26 mouse cellular contexts compared by ENCODE assay signal in the genomic region with DNA sequence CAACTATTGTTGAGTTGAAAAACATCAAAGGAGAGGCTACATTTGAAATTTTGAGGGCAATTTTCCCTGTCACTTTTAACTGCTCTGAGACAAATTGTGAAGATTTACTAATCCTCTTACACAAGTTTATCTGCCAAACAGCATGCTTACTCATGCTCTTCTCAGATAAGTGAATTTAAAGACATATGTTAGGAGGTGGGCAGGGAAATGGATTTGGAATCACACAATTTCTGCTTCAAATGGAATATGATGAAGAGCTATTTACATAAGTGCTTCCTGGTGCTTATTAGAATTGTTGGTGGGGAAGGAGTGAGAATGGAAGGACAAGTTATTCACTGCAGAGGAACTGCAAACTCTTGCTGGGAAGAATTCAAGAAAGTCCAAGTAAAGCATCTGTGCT.
"Had no signal": no experiment of that assay in that cellular context is flagged by ENCODE, and none has a peak within 500 bp of the region (broad histone marks: within the 10 kb centered on the region; RNA-seq: fewer than 3 reads in every experiment).

No protein-coding gene starts in this region.

- H3K4me3 ChIP-seq: gastrocnemius, adult 2 months; heart, embryonic 10.5 days; heart, embryonic 12.5 days; hindbrain, embryonic 10.5 days; hindbrain, embryonic 12.5 days; kidney, embryonic 15.5 days; limb, embryonic 13.5 days; limb, embryonic 15.5 days; liver, embryonic 12.5 days had no signal

- H3K27me3 ChIP-seq: heart, embryonic 12.5 days; hindbrain, embryonic 12.5 days; kidney, embryonic 15.5 days; limb, embryonic 13.5 days; limb, embryonic 15.5 days; liver, embryonic 12.5 days had no signal

- H3K4me1 ChIP-seq: heart, embryonic 10.5 days; heart, embryonic 12.5 days; hindbrain, embryonic 10.5 days; hindbrain, embryonic 12.5 days; kidney, embryonic 15.5 days; limb, embryonic 13.5 days; limb, embryonic 15.5 days; liver, embryonic 12.5 days had no signal

- H3K27ac ChIP-seq: gastrocnemius, adult 2 months; heart, embryonic 10.5 days; hindbrain, embryonic 10.5 days; hindbrain, embryonic 12.5 days; hindbrain, embryonic 14.5 days; kidney, embryonic 15.5 days; kidney, postnatal 0 days; limb, embryonic 13.5 days; limb, embryonic 15.5 days; liver, embryonic 12.5 days had no signal

- H3K9ac ChIP-seq: heart, embryonic 12.5 days; hindbrain, embryonic 12.5 days; hindbrain, embryonic 14.5 days; kidney, embryonic 15.5 days; limb, embryonic 13.5 days; limb, embryonic 15.5 days; liver, embryonic 12.5 days had no signal

- DNase-seq: gastrocnemius, adult 2 months; gastrocnemius, postnatal 10 days; gastrocnemius, postnatal 25 days; heart, adult 18-20 months; heart, postnatal 10 days; heart, postnatal 4 days; kidney, adult 11 months; kidney, adult 2 months; kidney, adult 9 months; kidney, postnatal 14 days; kidney, postnatal 36 days; layer of hippocampus, adult 9-11 months; layer of hippocampus, postnatal 36 days; left cerebral cortex, postnatal 4 days had no signal

- H3K36me3 ChIP-seq: heart, embryonic 10.5 days; heart, embryonic 12.5 days; hindbrain, embryonic 10.5 days; hindbrain, embryonic 12.5 days; kidney, embryonic 15.5 days; limb, embryonic 13.5 days; limb, embryonic 15.5 days; liver, embryonic 12.5 days had no signal

- H3K4me2 ChIP-seq: heart, embryonic 12.5 days; hindbrain, embryonic 12.5 days; hindbrain, embryonic 14.5 days; kidney, embryonic 15.5 days; limb, embryonic 13.5 days; limb, embryonic 15.5 days; liver, embryonic 12.5 days had no signal

- H3K9me3 ChIP-seq: heart, embryonic 10.5 days; heart, embryonic 12.5 days; hindbrain, embryonic 10.5 days; hindbrain, embryonic 12.5 days; kidney, embryonic 15.5 days; limb, embryonic 13.5 days; limb, embryonic 15.5 days; liver, embryonic 12.5 days had no signal

- ATAC-seq: hindbrain, embryonic 16.5 days; intestine, embryonic 16.5 days; liver, embryonic 12.5 days had no signal
